Mouse (Mus musculus) CD4-positive, CD25-positive, alpha-beta regulatory T cell, adult 4 months (primary cell): ENCODE results near the gene Prkce. TPM values are rescaled to one million over a fixed set of nuclear protein-coding genes. Genes with fewer than 3 reads are reported as not detected.

Source experiments
- ATAC-seq: one replicate; pipeline ENCODE4 v1.8.0; 2017
- polyA plus RNA-seq, 2 experiments: library from polyadenylated mRNA; unstranded; fragments of 100-300 nt; shearing (Covaris generic); gene quantifications; one replicate each; pipeline ENCODE4 v1.2.1; 2017

Gene Prkce
- polyA plus RNA-seq, 2 experiments from 2014 or later, result 3.5 to 4.6 TPM

DNA sequence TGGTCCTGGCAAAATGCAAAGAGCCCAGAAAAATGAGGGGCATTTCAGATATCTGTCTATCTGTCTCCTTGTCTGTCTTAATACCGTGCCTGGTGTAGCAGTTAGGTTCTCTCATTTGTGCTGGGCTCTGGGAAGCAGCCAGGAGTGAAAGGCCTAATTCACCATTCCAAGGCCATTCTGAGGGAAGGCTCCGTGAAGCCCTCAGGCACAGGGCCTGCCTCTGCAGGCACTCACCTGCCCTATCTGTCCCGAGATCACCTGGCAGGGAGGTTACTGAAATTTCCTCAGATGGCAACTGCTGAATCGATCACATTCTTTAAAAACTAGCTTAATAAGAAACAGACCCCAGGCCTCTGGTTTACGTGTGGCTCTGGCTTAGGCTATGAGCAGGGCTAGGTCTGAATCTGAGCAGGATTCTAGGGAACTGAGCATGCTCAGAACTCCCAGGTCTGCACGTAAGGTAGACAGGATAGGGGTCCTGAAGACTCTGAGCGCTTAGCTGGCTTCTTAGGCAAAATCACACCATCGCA lies 326.4 kb downstream of the Prkce start:
- ATAC-seq, result no peak

GRCm38 (mm10) chr17:86494494-86494893 lies 326.9 kb downstream of the Prkce start:
- no peak for ATAC-seq

GRCm38 (mm10) chr17:86494895-86495294 lies 327.3 kb downstream of the Prkce start:
- ATAC-seq, result no peak

DNA sequence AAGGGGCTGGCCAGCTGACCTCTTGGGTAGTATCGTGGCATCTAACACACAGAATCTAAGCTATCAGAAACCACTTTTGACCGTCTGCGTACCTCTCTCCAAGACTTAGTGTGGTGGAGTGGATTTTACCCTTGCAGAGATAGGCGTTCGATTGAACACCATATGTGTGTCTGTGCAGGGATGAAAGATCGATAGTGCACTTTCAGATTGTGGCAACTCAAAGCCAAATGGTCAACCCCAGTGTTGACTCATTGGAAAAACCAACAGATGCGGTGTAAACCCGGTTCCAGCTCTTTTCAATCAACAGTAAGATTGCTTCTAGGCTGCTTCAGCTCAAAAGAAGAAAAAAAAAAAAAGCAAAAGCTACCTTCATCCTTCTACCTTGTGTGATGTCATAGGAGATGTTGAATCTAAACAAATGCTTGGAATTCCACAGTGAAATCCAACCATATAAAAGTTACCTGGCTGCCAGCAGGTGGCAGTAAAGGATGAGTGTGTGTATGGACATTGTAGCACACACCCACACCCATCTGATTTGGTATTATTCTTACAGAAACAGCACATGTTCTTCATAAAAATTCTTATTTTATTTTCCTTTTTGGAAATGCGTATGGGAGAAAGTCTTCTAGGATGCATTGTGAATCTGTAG lies 328.7 kb downstream of the Prkce start:
- ATAC-seq, result no peak

GRCm38 (mm10) chr17:86497302-86497701 lies 329.7 kb downstream of the Prkce start:
- ATAC-seq, result no peak

- no peak for ATAC-seq
Observed at GRCm38 (mm10) chr17:86499359-86500045, 331.9 kb downstream of the Prkce start.

DNA sequence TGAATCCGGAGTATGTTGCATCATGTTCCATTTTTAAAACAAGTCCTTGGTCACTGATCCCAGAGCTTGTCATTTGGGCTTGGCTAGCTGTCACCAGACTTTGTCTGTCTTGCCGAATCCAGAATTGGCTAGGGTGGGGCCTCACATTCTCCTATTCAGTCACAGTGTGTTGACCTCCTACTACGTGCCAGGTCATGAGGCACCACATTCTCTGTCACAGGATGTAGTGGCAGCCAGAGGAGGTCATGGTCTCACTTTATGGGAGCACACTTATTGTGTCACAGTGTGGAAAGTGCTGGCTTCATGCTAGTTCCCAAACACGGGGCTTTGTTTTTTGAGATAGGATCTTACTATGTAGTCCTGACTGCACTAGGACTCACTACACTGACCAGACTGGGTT lies 333.8 kb downstream of the Prkce start:
- ATAC-seq, result no peak

- ATAC-seq, result no peak
Observed at GRCm38 (mm10) chr17:86503208-86503897, 335.8 kb downstream of the Prkce start.

GRCm38 (mm10) chr17:86505183-86505631 lies 337.6 kb downstream of the Prkce start, which contains the start of gene Gm10309:
TSS of gene Gm10309 (minus strand) at chr17:86505232.
- ATAC-seq, result no peak

GRCm38 (mm10) chr17:86506881-86507280 lies 339.3 kb downstream of the Prkce start:
- ATAC-seq, result no peak

- ATAC-seq, result no peak
Observed at GRCm38 (mm10) chr17:86507342-86508211, 340.0 kb downstream of the Prkce start.

DNA sequence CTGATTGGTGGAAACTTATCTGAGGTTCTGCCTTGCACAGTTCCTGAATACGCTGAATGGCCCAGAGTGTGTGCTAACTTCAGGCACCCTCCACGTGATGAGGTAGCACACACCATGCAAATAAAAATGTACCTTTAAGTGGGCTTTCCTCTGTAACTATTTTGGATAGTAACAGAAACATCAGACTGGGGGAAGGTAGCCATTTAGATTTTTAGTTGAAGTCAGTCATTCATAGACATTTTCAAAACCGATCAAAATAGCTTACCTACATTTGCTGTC lies 340.6 kb downstream of the Prkce start:
- no peak for ATAC-seq

GRCm38 (mm10) chr17:86509871-86510270 lies 342.3 kb downstream of the Prkce start:
- ATAC-seq, result no peak

GRCm38 (mm10) chr17:86514974-86515620 lies 347.5 kb downstream of the Prkce start:
- ATAC-seq, result no peak

DNA sequence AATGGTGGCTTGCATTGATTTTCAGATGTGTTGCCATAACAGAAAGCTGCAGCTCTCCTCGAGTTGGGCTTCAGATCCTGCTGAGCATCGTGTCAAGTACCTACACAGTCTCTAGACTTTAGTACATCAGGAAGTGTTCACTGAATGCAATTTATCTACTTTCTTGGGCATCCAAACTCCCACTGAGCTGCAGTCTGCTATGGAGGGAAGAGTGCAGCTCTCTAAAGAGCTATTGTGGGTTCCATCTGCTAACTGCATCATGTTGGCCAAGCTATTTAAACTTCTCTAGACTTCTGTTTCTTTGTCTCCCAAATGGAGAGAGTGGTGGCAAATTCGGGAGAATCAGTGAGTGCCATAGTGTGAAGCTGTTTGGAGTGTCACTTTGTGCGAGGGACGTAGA lies 349.0 kb downstream of the Prkce start:
- ATAC-seq, result no peak

- ATAC-seq, result no peak
Observed at GRCm38 (mm10) chr17:86518604-86519003, 351.0 kb downstream of the Prkce start.

DNA sequence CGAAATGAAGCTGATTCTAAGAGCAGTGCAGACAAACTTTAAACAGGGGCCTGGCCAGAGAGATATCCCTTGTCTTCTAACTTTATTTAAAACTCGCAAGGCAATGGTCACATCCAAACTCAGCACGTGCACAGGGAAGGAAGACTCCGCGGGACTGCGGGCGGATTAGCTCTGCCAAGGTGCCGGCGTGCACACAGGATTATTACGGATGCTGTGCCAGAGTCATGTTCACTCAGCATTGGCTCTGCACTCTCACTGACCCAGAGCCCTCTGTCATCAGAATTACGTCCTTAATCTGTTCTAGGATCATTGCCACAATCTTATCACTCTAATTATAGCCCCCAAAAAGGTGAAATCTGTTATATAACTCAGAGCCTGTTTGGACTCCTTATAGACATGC lies 353.7 kb downstream of the Prkce start:
- no peak for ATAC-seq

DNA sequence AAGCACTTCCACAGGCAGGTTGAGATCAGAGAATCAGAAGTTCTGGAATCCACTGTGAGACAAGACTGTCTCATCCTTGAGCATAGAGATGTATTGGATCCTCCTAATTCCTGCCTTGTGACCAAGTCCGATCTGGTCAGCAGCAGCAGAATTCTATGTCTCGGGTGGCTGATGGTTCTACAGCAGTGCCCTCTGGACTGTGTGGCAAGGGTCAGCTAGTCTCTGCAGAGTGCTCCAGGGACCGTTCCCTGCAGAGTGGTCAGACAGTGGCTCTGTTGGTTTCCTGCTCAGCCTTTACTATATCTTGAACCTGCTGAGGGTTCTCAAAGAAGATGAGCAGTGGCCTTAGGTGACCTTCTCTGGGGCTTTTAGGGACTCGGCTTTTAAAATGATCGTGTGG lies 355.1 kb downstream of the Prkce start:
- no peak for ATAC-seq

DNA sequence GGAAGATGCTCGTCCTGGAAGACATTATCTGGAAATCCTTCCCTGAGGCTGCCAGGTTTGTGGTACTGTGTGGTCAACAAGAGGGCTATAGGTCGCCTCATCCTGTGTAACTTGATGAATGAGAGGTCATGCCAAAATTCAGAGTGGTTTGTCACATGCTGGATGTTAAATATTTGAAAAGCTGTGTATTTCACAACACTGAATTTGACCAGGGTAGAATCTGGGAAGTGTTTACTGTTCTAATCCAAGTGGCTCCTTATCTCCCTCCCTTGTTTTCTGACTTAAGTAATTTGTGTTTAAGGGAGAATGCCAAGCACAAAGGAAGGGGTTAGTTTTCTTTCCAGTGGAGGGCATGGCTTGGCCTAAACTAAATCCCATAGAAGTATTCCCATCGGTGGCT lies 355.8 kb downstream of the Prkce start:
- ATAC-seq, result no peak

GRCm38 (mm10) chr17:86523843-86524242 lies 356.3 kb downstream of the Prkce start:
- ATAC-seq, result no peak

DNA sequence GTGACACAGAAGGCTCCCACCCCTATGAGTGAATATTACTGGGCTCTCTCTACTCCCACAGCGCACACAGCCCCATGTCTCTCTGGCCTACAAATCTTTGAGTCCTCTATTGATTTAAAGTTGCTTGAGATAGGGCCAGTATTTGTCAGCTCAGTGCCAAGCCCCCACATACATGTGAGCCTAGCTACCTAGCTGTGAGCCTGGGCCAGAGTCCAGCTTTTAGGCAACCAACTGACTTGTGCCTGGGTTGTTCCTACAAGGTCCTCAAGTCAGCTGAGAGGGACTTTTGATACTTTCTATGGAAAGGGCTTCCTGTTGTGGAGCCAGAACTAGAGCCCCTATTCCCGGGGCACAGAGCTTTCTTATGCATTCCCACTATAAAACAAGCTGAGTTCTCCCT lies 357.5 kb downstream of the Prkce start:
- ATAC-seq, result no peak

GRCm38 (mm10) chr17:86526016-86526415 lies 358.4 kb downstream of the Prkce start:
- ATAC-seq, result no peak
